Mouse (Mus musculus): ENCODE measurements around the gene Chil4. TPM values are rescaled to one million over a fixed set of nuclear protein-coding genes. Genes with fewer than 3 reads are reported as not detected.

Gene Chil4
- polyA plus RNA-seq (2017; shearing (Covaris generic)): under 1 TPM in 1 of 2 experiments, not detected in 1; 0.27 TPM

DNA sequence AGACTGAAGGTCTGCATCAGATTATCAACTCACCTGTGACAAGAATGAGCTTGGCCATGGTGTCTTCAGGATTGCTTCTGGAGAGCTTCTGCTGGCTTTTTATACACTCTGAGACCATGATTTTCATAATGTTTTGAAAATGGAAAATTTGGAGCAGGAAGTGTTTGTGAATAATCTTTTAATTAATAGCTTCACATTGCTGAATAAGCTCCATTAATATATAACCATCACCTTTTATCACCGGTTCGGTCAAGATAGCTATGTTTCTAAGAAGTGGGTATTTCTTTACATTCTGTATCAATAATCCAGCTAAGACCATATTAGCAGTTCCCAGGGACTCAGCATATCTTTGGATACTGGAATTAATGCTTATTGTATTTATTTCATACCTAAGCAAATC is at the start of gene Chil4:
Gene Chil4, minus strand, starts transcription at position 101 of the 400 bp plus-strand sequence.

DNA sequence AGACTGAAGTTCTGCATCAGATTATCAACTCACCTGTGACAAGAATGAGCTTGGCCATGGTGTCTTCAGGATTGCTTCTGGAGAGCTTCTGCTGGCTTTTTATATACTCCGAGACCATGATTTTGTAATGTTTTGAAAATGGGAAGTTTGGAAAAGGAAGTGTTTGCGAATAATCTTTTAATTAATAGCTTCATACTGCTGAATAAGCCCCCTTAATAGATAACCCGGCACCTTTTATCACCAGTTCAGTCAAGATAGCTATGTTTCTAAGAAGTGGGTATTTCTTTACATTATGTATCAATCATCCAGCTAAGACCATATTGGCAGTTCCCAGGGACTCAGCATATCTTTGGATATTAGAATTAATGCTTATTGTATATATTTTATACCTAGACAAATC is 51.8 kb downstream of the Chil4 start, which contains the start of gene Chil3:
Gene Chil3, minus strand, starts transcription at position 101 of the 400 bp plus-strand sequence.

Other genes with a start within 250 kb of the Chil4 start
- 1 to 10 TPM; 2.0 to 5.6 TPM for gene Ovgp1, start 245.8 kb downstream of the Chil4 start, polyA plus RNA-seq (2017; shearing (Covaris generic))
- gene Pifo, start 204.9 kb downstream of the Chil4 start, polyA plus RNA-seq (2017; shearing (Covaris generic)): 1 to 10 TPM in 1 of 2 experiments, under 1 TPM in 1; 0.73 to 1.0 TPM
- gene Chil5, start 186.7 kb downstream of the Chil4 start, polyA plus RNA-seq (2017; shearing (Covaris generic)): 10 to 100 TPM in 1 of 2 experiments, 1 to 10 TPM in 1; 1.3 to 16.9 TPM
- under 1 TPM in 1 of 2 experiments, not detected in 1; 0.12 TPM for gene Chia1, start 106.3 kb downstream of the Chil4 start, polyA plus RNA-seq (2017; shearing (Covaris generic))
- gene Chil3, start 51.9 kb downstream of the Chil4 start, polyA plus RNA-seq (2017; shearing (Covaris generic)): 1 to 10 TPM in 1 of 2 experiments, not detected in 1; 9.2 TPM
- under 1 TPM in 1 of 2 experiments, not detected in 1; 0.19 TPM for gene Chil6, start 186.7 kb upstream of the Chil4 start, polyA plus RNA-seq (2017; shearing (Covaris generic))